Mouse (Mus musculus): ENCODE measurements around the gene 3110082I17Rik. TPM values are rescaled to one million over a fixed set of nuclear protein-coding genes. Genes with fewer than 3 reads are reported as not detected.

3110082I17Rik gene
- polyA plus RNA-seq, 1 experiment = 6.2 TPM

- Histone ChIP-seq H3K4me3 (ENCODE audit: low read depth, low read length) (no peak overlapping the region), H3K36me3 (ENCODE audit: control insufficient read depth, insufficient read depth, low read length) (no peaks in the 10 kb centered on the region), H3K27ac (ENCODE audit: insufficient read depth, low read depth, low read length) (no peak overlapping the region), H3K4me1 (ENCODE audit: control insufficient read depth, insufficient read depth, insufficient read length, low read length) (no peaks in the 10 kb centered on the region), H3K27me3 (ENCODE audit: control insufficient read depth, insufficient read depth, low read length) (no peaks in the 10 kb centered on the region)
- 94% methylated on average over 12 of the region's 12 CpGs for WGBS
- TF ChIP-seq CTCF (IDR thresholded peaks at IDR 0.05; ENCODE audit: extremely low read depth, insufficient read length, insufficient replicate concordance, low read depth, low read length) = no peak
- no peak for TF ChIP-seq POLR2A (IDR thresholded peaks at IDR 0.05; ENCODE audit: low read depth, low read length)
Measured at GRCm38 (mm10) chr5:139455166-139455565, 5.2 kb downstream of the 3110082I17Rik start.

- Histone ChIP-seq H3K4me3 (ENCODE audit: low read depth, low read length) (no peak overlapping the region), H3K27ac (ENCODE audit: insufficient read depth, low read depth, low read length) (no peak overlapping the region), H3K36me3 (ENCODE audit: control insufficient read depth, insufficient read depth, low read length) (no peaks in the 10 kb centered on the region), H3K27me3 (ENCODE audit: control insufficient read depth, insufficient read depth, low read length) (no peaks in the 10 kb centered on the region), H3K4me1 (ENCODE audit: control insufficient read depth, insufficient read depth, insufficient read length, low read length) (no peaks in the 10 kb centered on the region)
- TF ChIP-seq POLR2A (IDR thresholded peaks at IDR 0.05; ENCODE audit: low read depth, low read length) (no peak), CTCF (IDR thresholded peaks at IDR 0.05; ENCODE audit: extremely low read depth, insufficient read length, insufficient replicate concordance, low read depth, low read length) (no peak)
- WGBS = 88% methylated on average over 10 of the region's 10 CpGs
Measured at GRCm38 (mm10) chr5:139453031-139453430, 7.3 kb downstream of the 3110082I17Rik start.

GRCm38 (mm10) chr5:139449926-139450325 is 10.4 kb downstream of the 3110082I17Rik start:
- Histone ChIP-seq H3K4me3 (ENCODE audit: low read depth, low read length) (no peak overlapping the region), H3K36me3 (ENCODE audit: control insufficient read depth, insufficient read depth, low read length) (no peaks in the 10 kb centered on the region), H3K4me1 (ENCODE audit: control insufficient read depth, insufficient read depth, insufficient read length, low read length) (no peaks in the 10 kb centered on the region), H3K27me3 (ENCODE audit: control insufficient read depth, insufficient read depth, low read length) (no peaks in the 10 kb centered on the region), H3K27ac (ENCODE audit: insufficient read depth, low read depth, low read length) (no peak overlapping the region)
- 79% methylated on average over 4 of the region's 4 CpGs for WGBS
- TF ChIP-seq CTCF (IDR thresholded peaks at IDR 0.05; ENCODE audit: extremely low read depth, insufficient read length, insufficient replicate concordance, low read depth, low read length) = no peak
- no peak for TF ChIP-seq POLR2A (IDR thresholded peaks at IDR 0.05; ENCODE audit: low read depth, low read length)

- no peak overlapping the region for H3K27ac ChIP-seq (ENCODE audit: insufficient read depth, low read depth, low read length)
- no peaks in the 10 kb centered on the region for H3K27me3 ChIP-seq (ENCODE audit: control insufficient read depth, insufficient read depth, low read length)
- no peak overlapping the region for H3K4me3 ChIP-seq (ENCODE audit: low read depth, low read length)
- 57% methylated on average over 5 of the region's 5 CpGs for WGBS
- TF ChIP-seq POLR2A (IDR thresholded peaks at IDR 0.05; ENCODE audit: low read depth, low read length) = no peak
- TF ChIP-seq CTCF (IDR thresholded peaks at IDR 0.05; ENCODE audit: extremely low read depth, insufficient read length, insufficient replicate concordance, low read depth, low read length) = no peak
- no peaks in the 10 kb centered on the region for H3K4me1 ChIP-seq (ENCODE audit: control insufficient read depth, insufficient read depth, insufficient read length, low read length)
- no peaks in the 10 kb centered on the region for H3K36me3 ChIP-seq (ENCODE audit: control insufficient read depth, insufficient read depth, low read length)
Measured at GRCm38 (mm10) chr5:139449161-139449791, 11.1 kb downstream of the 3110082I17Rik start.

GRCm38 (mm10) chr5:139448025-139448424 is 12.3 kb downstream of the 3110082I17Rik start:
- no peaks in the 10 kb centered on the region for H3K27me3 ChIP-seq (ENCODE audit: control insufficient read depth, insufficient read depth, low read length)
- no peaks in the 10 kb centered on the region for H3K4me1 ChIP-seq (ENCODE audit: control insufficient read depth, insufficient read depth, insufficient read length, low read length)
- no peaks in the 10 kb centered on the region for H3K36me3 ChIP-seq (ENCODE audit: control insufficient read depth, insufficient read depth, low read length)
- 79% methylated on average over 6 of the region's 6 CpGs for WGBS
- H3K4me3 ChIP-seq (ENCODE audit: low read depth, low read length) = no peak overlapping the region
- H3K27ac ChIP-seq (ENCODE audit: insufficient read depth, low read depth, low read length) = no peak overlapping the region
- no peak for TF ChIP-seq POLR2A (IDR thresholded peaks at IDR 0.05; ENCODE audit: low read depth, low read length)
- TF ChIP-seq CTCF (IDR thresholded peaks at IDR 0.05; ENCODE audit: extremely low read depth, insufficient read length, insufficient replicate concordance, low read depth, low read length) = no peak

GRCm38 (mm10) chr5:139445258-139445657 is 15.1 kb downstream of the 3110082I17Rik start:
- Histone ChIP-seq H3K27me3 (ENCODE audit: control insufficient read depth, insufficient read depth, low read length) (no peaks in the 10 kb centered on the region), H3K4me3 (ENCODE audit: low read depth, low read length) (no peak overlapping the region), H3K27ac (ENCODE audit: insufficient read depth, low read depth, low read length) (no peak overlapping the region), H3K36me3 (ENCODE audit: control insufficient read depth, insufficient read depth, low read length) (no peaks in the 10 kb centered on the region), H3K4me1 (ENCODE audit: control insufficient read depth, insufficient read depth, insufficient read length, low read length) (no peaks in the 10 kb centered on the region)
- TF ChIP-seq POLR2A (IDR thresholded peaks at IDR 0.05; ENCODE audit: low read depth, low read length) (no peak), CTCF (IDR thresholded peaks at IDR 0.05; ENCODE audit: extremely low read depth, insufficient read length, insufficient replicate concordance, low read depth, low read length) (peak; percentile 24; the same call in 1 of the 2 replicates)
- WGBS = 76% methylated on average over 8 of the region's 8 CpGs

GRCm38 (mm10) chr5:139442962-139443361 is 17.4 kb downstream of the 3110082I17Rik start:
- no peak for TF ChIP-seq CTCF (IDR thresholded peaks at IDR 0.05; ENCODE audit: extremely low read depth, insufficient read length, insufficient replicate concordance, low read depth, low read length)
- no peak for TF ChIP-seq POLR2A (IDR thresholded peaks at IDR 0.05; ENCODE audit: low read depth, low read length)
- Histone ChIP-seq H3K4me3 (ENCODE audit: low read depth, low read length) (no peak overlapping the region), H3K36me3 (ENCODE audit: control insufficient read depth, insufficient read depth, low read length) (no peaks in the 10 kb centered on the region), H3K27me3 (ENCODE audit: control insufficient read depth, insufficient read depth, low read length) (no peaks in the 10 kb centered on the region), H3K27ac (ENCODE audit: insufficient read depth, low read depth, low read length) (no peak overlapping the region), H3K4me1 (ENCODE audit: control insufficient read depth, insufficient read depth, insufficient read length, low read length) (no peaks in the 10 kb centered on the region)
- 59% methylated on average over 4 of the region's 4 CpGs for WGBS
